Mouse (Mus musculus) myocyte (in vitro differentiated cells): ENCODE results near the gene Olfr815. TPM values are rescaled to one million over a fixed set of nuclear protein-coding genes. Genes with fewer than 3 reads are reported as not detected.

Source experiments
- H3K27me3 ChIP-seq: one replicate; pipeline ENCODE4 v1.6.1; 2011; ENCODE audit not compliant: control insufficient read depth, insufficient read depth, insufficient read length
- H3K36me3 ChIP-seq: one replicate; pipeline ENCODE4 v1.6.1; 2011; ENCODE audit not compliant: control insufficient read depth, insufficient read depth
- H3K4me2 ChIP-seq: one replicate; pipeline ENCODE4 v1.6.1; 2011; ENCODE audit warnings: low read depth, control low read depth
- H3K4me3 ChIP-seq: one replicate; pipeline ENCODE4 v1.5.1; 2011; ENCODE audit warnings: mild to moderate bottlenecking, control low read depth, moderate library complexity
- H3K79me2 ChIP-seq: one replicate; pipeline ENCODE4 v1.6.1; 2011; ENCODE audit not compliant: control insufficient read depth, insufficient read depth
- H3ac ChIP-seq: one replicate; pipeline ENCODE4 v1.6.1; 2011; ENCODE audit not compliant: control insufficient read depth, insufficient read length
- REST ChIP-seq: IDR thresholded peaks from one replicate; pipeline ENCODE4 v1.6.1; 2011; ENCODE audit warnings: mild to moderate bottlenecking, control low read depth, moderate library complexity; ENCODE audit not compliant: insufficient read depth, insufficient read length
- SRF ChIP-seq: IDR thresholded peaks from one replicate; pipeline ENCODE4 v1.6.1; 2011; ENCODE audit warnings: low read depth; ENCODE audit not compliant: control insufficient read depth, insufficient read length
- polyA plus RNA-seq: library from polyadenylated mRNA; unstranded; fragments of >200 nt; fragmentation: generic; extraction: Trizol; gene quantifications from one replicate; pipeline ENCODE4 v1.2.1, GENCODE M21; 2012; ENCODE audit warnings: missing spikeins

Olfr815 gene
- polyA plus RNA-seq, 1 experiment: not detected

GRCm38 (mm10) chr10:129855067-129855466 lies 50.6 kb downstream of the Olfr815 start, which contains the start of gene Olfr813:
TSS of gene Olfr813 (plus strand) at chr10:129855367.
- Histone ChIP-seq H3K27me3 (no peaks in the 10 kb centered on the region), H3ac (no peak within 1 kb of the TSS), H3K79me2 (no peaks in the 10 kb centered on the region), H3K4me3 (no peak within 1 kb of the TSS), H3K36me3 (no peaks in the 10 kb centered on the region), H3K4me2 (no peak within 1 kb of the TSS)
- TF ChIP-seq SRF (no peak), REST (no peak)

Other genes with a start within 250 kb of the Olfr815 start
- not detected for gene Olfr800, start 248.2 kb downstream of the Olfr815 start, polyA plus RNA-seq
- gene Olfr801, start 232.0 kb downstream of the Olfr815 start, polyA plus RNA-seq: not detected
- gene Olfr802, start 217.7 kb downstream of the Olfr815 start, polyA plus RNA-seq: not detected
- not detected for gene Olfr803, start 211.6 kb downstream of the Olfr815 start, polyA plus RNA-seq
- not detected for gene Olfr804, start 202.7 kb downstream of the Olfr815 start, polyA plus RNA-seq
- 0.08 TPM for gene Olfr805, start 176.5 kb downstream of the Olfr815 start, polyA plus RNA-seq
- not detected for gene Olfr806, start 163.9 kb downstream of the Olfr815 start, polyA plus RNA-seq
- not detected for gene Olfr807, start 148.1 kb downstream of the Olfr815 start, polyA plus RNA-seq
- gene Olfr808, start 140.4 kb downstream of the Olfr815 start, polyA plus RNA-seq: not detected
- gene Olfr809, start 131.2 kb downstream of the Olfr815 start, polyA plus RNA-seq: not detected
- gene Olfr810, start 111.0 kb downstream of the Olfr815 start, polyA plus RNA-seq: 0.04 TPM
- not detected for gene Olfr811, start 101.5 kb downstream of the Olfr815 start, polyA plus RNA-seq
- not detected for gene Olfr812, start 59.8 kb downstream of the Olfr815 start, polyA plus RNA-seq
- gene Olfr813, start 50.5 kb downstream of the Olfr815 start, polyA plus RNA-seq: not detected
- gene Olfr814, start 26.0 kb downstream of the Olfr815 start, polyA plus RNA-seq: not detected
- gene Olfr816, start 9.7 kb upstream of the Olfr815 start, polyA plus RNA-seq: not detected
- gene Olfr818, start 43.2 kb upstream of the Olfr815 start, polyA plus RNA-seq: not detected
- gene Olfr819, start 61.4 kb upstream of the Olfr815 start, polyA plus RNA-seq: not detected
- gene Olfr247, start 70.3 kb upstream of the Olfr815 start, polyA plus RNA-seq: not detected
- not detected for gene Gm10310, start 79.2 kb upstream of the Olfr815 start, polyA plus RNA-seq
- not detected for gene Olfr820, start 106.8 kb upstream of the Olfr815 start, polyA plus RNA-seq
- not detected for gene Olfr821, start 124.5 kb upstream of the Olfr815 start, polyA plus RNA-seq
- not detected for gene Olfr822, start 165.3 kb upstream of the Olfr815 start, polyA plus RNA-seq
- not detected for gene Olfr823, start 209.5 kb upstream of the Olfr815 start, polyA plus RNA-seq
- gene Olfr824, start 224.1 kb upstream of the Olfr815 start, polyA plus RNA-seq: not detected